Mouse (Mus musculus) lung, postnatal 25 days (tissue): Measurements from ENCODE around the gene Gp1bb.

ENCODE experiments used
- DNase-seq: peaks from one replicate; pipeline ENCODE4 v3.0.0; 2022; ENCODE audit warnings: low spot score

Gp1bb gene

GRCm38 (mm10) chr16:18622019-18622418 is at the start of gene Gp1bb:
TSS of gene Gp1bb (minus strand) at chr16:18622403.
- no peak for DNase-seq

- DNase-seq: no peak
Observed at GRCm38 (mm10) chr16:18669914-18670313, 47.7 kb upstream of the Gp1bb start.

DNA sequence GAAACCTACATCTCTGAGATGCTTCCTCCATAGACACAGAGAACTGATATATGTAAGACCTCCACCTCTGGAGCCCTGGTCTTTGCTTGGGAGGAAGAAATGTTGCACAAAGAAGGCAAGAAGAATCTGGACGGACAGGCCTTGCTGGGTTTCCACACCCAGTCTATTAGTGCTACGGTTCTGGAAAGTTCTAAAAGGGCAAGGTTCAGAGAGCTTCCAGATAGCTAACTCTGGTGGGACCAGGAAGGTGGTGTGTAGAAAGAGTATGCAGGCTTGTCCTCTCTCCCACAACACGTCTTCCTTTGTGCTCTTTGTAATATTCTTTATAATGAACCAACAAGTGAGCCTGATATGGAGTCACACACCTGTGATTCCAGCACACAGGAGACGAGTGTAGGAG is 36.4 kb upstream of the Gp1bb start:
- DNase-seq: no peak

GRCm38 (mm10) chr16:18655372-18656098 is 33.3 kb upstream of the Gp1bb start:
- no peak for DNase-seq

GRCm38 (mm10) chr16:18653290-18654160 is 31.3 kb upstream of the Gp1bb start:
- DNase-seq: no peak

DNA sequence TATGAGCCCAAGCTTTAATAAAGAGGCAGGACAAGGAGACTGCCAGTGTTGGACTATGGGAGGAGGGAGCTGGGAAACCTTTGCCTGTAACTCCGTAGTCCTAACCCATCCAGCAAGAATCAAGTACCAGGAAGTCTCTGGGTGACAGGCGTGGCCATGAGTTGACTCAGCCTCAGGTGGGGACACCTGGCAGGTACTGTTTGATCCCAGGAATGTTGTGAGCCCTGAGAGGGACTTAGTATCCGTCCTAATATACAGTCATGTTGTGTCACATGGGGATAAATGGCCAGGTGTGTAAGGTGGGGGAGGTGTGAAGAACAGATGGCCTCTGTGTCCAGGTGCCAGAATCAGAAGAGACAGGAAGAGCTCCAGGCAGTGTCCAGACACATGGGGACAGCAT is 26.9 kb upstream of the Gp1bb start:
- no peak for DNase-seq

GRCm38 (mm10) chr16:18645329-18645728 is 23.1 kb upstream of the Gp1bb start:
- no peak for DNase-seq

DNA sequence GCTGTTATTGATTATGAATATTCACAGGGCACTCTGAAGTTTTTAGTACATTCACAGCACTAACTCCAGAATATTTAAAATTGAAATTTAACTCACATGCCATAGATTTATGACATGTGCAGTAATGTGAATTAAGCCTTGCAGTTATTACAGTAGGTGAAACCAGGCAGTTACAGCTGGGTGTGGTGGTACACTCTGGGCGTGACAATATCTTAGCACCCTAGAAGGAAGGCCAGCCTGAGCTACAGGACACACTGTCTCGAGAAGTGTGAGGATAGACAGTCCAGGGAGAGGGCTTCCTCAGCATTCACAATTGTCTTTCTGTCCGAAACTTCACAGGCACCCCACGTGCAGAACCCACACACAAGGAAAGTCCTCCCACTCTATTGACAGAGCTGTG is 22.3 kb upstream of the Gp1bb start:
- no peak for DNase-seq

- no peak for DNase-seq
Observed at GRCm38 (mm10) chr16:18643406-18643998, 21.3 kb upstream of the Gp1bb start.

DNA sequence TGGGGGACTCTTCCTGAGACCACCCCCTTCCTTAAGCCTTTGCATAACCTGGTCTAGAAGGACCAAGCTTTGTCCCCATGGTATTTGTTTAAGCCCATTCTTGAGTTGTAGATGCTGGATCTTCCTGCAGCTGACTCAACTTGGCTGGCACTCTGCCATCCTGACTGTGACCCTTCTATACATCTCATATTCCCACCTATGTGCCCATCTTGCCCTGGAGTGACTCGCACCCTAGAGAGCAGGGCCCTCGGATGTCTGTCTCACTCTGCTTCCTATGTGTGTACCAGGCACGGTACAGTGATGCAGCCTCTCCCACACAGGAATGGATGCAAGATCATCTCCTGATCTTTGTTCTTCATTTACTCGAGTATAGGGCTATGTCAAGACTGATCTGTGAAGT is 20.7 kb upstream of the Gp1bb start:
- no peak for DNase-seq

DNA sequence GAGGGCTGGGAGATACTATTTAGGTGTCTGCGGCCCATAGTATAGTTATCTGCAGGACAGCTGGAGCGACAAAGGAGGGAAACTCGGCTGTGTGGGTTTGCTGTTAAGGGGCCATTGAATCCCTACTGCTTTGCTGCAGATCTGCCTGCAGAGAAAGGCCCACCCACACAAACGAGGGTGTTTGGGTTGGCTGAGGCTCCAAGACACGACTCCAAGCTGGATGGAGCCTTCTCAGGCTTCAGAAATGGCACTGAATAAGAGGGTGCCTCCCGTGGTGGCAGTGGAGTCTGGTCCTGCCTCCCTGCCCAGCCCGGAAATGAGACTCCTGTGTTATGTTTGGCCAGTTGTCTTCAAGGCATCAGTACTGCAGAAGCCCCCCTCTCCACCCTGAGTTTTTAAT is 20.1 kb upstream of the Gp1bb start:
- DNase-seq: no peak

DNA sequence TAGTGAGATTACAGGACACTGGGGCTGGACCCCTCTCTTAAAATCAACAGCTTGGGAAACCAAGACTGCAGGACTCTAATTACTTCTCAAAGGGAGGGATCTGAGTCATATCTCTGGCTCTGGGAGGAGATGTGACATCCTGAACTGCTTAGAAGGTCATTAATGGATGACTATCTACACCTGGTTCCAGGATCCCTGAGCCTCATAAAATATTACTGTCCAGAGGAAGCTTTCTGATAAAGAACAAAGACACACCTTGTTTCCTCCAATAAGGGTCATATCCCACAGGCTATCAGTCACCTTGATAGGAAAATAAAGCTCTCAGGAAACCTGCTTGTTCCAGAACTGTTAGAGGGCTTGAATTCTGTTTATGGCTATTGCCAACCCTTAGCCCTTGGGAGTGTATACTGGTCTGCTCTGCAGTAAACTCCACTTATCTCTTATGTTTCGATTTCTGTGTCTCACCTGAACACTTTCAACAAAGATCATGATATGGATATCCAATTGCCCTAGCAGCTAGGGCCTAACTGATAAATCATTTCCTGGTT is 17.3 kb upstream of the Gp1bb start:
- DNase-seq: no peak

- DNase-seq: no peak
Observed at GRCm38 (mm10) chr16:18638396-18638795, 16.2 kb upstream of the Gp1bb start.

DNA sequence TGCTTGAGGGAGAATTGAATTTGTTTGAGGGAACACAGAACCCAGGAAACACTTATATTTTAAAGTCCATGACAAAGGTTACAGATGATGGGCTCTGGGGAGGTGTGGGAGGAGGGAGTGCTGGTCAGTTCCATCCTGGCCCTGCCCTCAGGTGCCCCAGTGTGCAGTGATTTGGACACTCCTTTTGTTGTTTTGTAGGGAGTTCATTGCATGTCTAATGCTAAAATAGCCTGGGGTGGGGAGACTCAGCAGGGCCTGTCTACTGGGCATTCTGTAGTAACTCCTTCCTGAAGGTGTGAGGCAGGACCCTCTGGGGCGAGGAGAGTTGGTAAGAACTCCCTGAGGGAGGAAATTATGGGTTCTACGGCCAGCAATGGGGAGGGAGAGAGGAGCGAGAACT is 14.6 kb upstream of the Gp1bb start:
- DNase-seq: no peak

DNA sequence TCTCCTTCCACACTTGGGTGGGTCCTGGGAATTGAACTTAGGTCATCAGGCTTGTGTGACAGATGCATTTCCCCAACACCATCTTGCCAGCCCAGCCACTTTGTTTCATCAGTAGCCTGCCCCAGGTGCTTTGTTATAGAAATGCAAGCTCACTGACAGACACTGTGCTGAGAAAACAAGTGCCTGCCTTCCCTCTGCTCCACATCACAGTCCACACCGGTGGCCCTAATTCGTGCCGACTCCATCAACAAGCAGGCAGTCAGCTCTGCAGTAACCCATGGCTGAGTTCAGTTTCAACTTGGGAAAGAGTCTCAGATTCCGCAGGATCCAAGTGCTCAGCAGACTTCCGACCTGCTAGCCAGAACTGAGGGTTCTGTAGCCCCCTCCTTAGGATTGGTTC is 14.2 kb upstream of the Gp1bb start:
- DNase-seq: no peak

GRCm38 (mm10) chr16:18633333-18633732 is 11.1 kb upstream of the Gp1bb start:
- no peak for DNase-seq

GRCm38 (mm10) chr16:18632816-18633215 is 10.6 kb upstream of the Gp1bb start:
- no peak for DNase-seq

DNA sequence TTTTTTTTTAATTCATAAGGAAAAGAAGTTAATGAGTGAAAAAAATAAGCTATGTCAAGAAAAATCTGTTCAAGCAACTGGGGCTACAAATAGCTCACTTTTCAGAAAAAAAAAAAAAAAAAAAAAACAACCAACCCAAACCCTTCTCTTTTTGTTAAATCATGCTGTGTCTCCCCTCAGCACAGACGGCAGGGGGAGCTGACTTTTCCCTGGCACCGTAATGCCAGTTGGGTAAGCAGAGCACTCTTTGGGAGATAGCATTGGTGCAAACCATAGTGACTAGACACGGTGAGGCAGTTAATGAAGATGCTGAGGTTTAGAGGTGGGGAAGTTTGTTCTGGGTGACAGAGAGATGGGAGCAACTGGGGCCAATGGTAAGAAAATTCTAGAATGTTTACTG is 9.9 kb upstream of the Gp1bb start:
- no peak for DNase-seq

GRCm38 (mm10) chr16:18631141-18631540 is 8.9 kb upstream of the Gp1bb start:
- no peak for DNase-seq

- no peak for DNase-seq
Observed at GRCm38 (mm10) chr16:18630291-18630690, 8.1 kb upstream of the Gp1bb start.

- peak; percentile 51 for DNase-seq
Observed at GRCm38 (mm10) chr16:18629390-18630231, 7.4 kb upstream of the Gp1bb start, which contains the start of gene Sept5. TSS of gene Sept5 (minus strand) at chr16:18629954.

DNA sequence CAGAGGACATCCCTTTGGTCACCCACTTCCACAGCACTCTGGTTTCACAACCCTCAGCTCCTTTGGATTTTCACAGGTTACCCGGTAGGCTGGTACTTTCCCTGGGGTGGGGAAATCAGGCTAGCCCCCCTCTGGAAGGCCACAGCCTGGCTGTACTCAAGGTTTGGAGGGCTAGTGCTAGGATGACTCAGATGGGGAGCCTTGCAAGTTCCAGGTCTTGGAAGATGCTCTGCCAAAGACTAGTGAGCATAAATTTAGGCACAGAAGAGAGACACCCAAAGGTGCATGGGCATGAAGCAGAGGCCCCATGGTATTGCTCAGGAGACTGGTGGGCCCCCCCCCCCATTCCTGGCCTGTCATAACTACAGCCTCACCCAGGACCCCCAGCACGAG is 6.7 kb upstream of the Gp1bb start:
- no peak for DNase-seq
